Mouse (Mus musculus) E14TG2a.4 (cell line): ENCODE data around the gene Dcdc2a.

Experiments
- CTCF ChIP-seq: conservative IDR thresholded peaks from 2 replicates; pipeline ENCODE4 v1.5.1; 2014; ENCODE audit warnings: low read length
- NANOG ChIP-seq: IDR thresholded peaks from 2 replicates; pipeline ENCODE4 v1.6.1; 2014; ENCODE audit warnings: borderline replicate concordance, low read length, mixed read lengths

DNA sequence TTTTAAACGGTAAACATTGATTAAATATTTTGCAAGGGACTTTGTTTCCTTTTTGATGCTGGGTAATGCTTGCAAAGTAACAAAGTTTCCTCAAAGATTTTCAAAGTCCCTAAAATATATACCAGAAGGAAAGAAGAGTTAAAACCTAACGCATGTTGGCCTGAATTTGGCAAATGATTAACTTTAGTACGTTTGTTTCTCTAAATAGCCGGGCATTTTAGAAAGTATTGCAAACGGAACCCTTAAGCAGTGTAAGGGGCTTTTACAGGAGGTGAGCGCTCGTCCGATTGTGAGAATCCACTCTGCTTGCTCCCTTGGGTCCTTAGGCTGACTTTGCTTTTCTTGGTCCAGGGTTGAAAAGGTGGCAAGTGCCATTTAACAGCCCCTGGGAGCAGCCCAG, 41.5 kb downstream of the Dcdc2a start:
- no peak for TF ChIP-seq CTCF
- TF ChIP-seq NANOG, result no peak
